16 mouse cellular contexts compared by ENCODE assay signal in genomic region chr1:82788070-82788469, GRCm38 (mm10). TPM values are rescaled to one million over a fixed set of nuclear protein-coding genes. Genes with fewer than 3 reads are reported as not detected.
A peak's percentile ranks its signal among the peaks of the same experiment; 100 is the strongest.
DNase-seq lines count a peak whose midpoint lies in the region; ATAC-seq and TF ChIP-seq lines count a peak whose summit lies in the region.
"Had no signal": no experiment of that assay in that cellular context is flagged by ENCODE, and none has a peak within 500 bp of the region (broad histone marks: within the 10 kb centered on the region; RNA-seq: fewer than 3 reads in every experiment).

No protein-coding gene starts in this region.

- no peak for TF ChIP-seq CTCF in hindbrain, postnatal 0 days (IDR thresholded peaks at IDR 0.05; ENCODE audit: low read depth)

- H3K27ac ChIP-seq in hindbrain, postnatal 0 days, result no peak overlapping the region
- no peak overlapping the region for H3K27ac ChIP-seq in hindbrain, embryonic 13.5 days
- peak overlapping the region; percentile 77 for H3K27ac ChIP-seq in forebrain, embryonic 16.5 days (ENCODE audit: low read length)
- H3K27ac ChIP-seq: hindbrain, embryonic 10.5 days; liver, embryonic 15.5 days; midbrain, embryonic 12.5 days had no signal

- WGBS in hindbrain, postnatal 0 days, result 53% methylated on average over 7 of the region's 7 CpGs
- WGBS in hindbrain, embryonic 13.5 days, result 76% methylated on average over 7 of the region's 7 CpGs
- 49% methylated on average over 7 of the region's 7 CpGs for WGBS in forebrain, embryonic 16.5 days

- DNase-seq in hindbrain, postnatal 0 days (ENCODE audit: low spot score), result no peak
- DNase-seq in cerebellum, adult 9-11 months, result peak; percentile 25
- DNase-seq in layer of hippocampus, postnatal 36 days, result peak; percentile 51 to 64
- DNase-seq in kidney, adult 8-10 months, result no peak
- DNase-seq in spleen, postnatal 10 days (ENCODE audit: low spot score in 2 of 2), result no peak

- peak; percentile 21; the same call in 1 of the 2 replicates for ATAC-seq in hindbrain, postnatal 0 days
- ATAC-seq in hindbrain, embryonic 13.5 days (ENCODE audit: low FRiP score), result no peak
- ATAC-seq in forebrain, embryonic 16.5 days, result peak; percentile 56

- no peaks in the 10 kb centered on the region for H3K27me3 ChIP-seq in hindbrain, postnatal 0 days (ENCODE audit: insufficient read depth, low read length)
- H3K27me3 ChIP-seq in hindbrain, embryonic 13.5 days, result no peaks in the 10 kb centered on the region
- no peaks in the 10 kb centered on the region for H3K27me3 ChIP-seq in forebrain, embryonic 16.5 days (replicated peaks; ENCODE audit: control insufficient read depth, insufficient read depth, low read length)

- no peaks in the 10 kb centered on the region for H3K9me3 ChIP-seq in hindbrain, postnatal 0 days (ENCODE audit: low read length)
- no peaks in the 10 kb centered on the region for H3K9me3 ChIP-seq in hindbrain, embryonic 13.5 days
- no peaks in the 10 kb centered on the region for H3K9me3 ChIP-seq in forebrain, embryonic 16.5 days (ENCODE audit: control insufficient read depth, low read length)
- H3K9me3 ChIP-seq: hindbrain, embryonic 10.5 days; liver, embryonic 15.5 days; midbrain, embryonic 12.5 days had no signal

- H3K36me3 ChIP-seq in hindbrain, postnatal 0 days (ENCODE audit: insufficient read depth, low read length), result no peaks in the 10 kb centered on the region
- H3K36me3 ChIP-seq in hindbrain, embryonic 13.5 days, result no peaks in the 10 kb centered on the region
- H3K36me3 ChIP-seq in forebrain, embryonic 16.5 days (ENCODE audit: control insufficient read depth, insufficient read depth), result no peaks in the 10 kb centered on the region
- H3K36me3 ChIP-seq: hindbrain, embryonic 10.5 days; liver, embryonic 15.5 days; midbrain, embryonic 12.5 days had no signal

- H3K4me1 ChIP-seq in hindbrain, postnatal 0 days (ENCODE audit: insufficient read depth, low read length), result no peaks in the 10 kb centered on the region
- 0 out of 2 replicates have a peak, but pooled peaks cover 3% of the 10 kb centered on the region for H3K4me1 ChIP-seq in hindbrain, embryonic 13.5 days (replicated peaks)
- peaks cover 15% of the 10 kb centered on the region for H3K4me1 ChIP-seq in forebrain, embryonic 16.5 days (replicated peaks; ENCODE audit: control insufficient read depth, insufficient read depth, low read length)
- H3K4me1 ChIP-seq: hindbrain, embryonic 10.5 days; midbrain, embryonic 12.5 days had no signal

- no peak overlapping the region for H3K9ac ChIP-seq in hindbrain, postnatal 0 days (replicated peaks; ENCODE audit: low read length)
- no peak overlapping the region for H3K9ac ChIP-seq in hindbrain, embryonic 13.5 days
- no peak overlapping the region for H3K9ac ChIP-seq in forebrain, embryonic 16.5 days (replicated peaks; ENCODE audit: low read depth, low read length)
- H3K9ac ChIP-seq: liver, embryonic 15.5 days; midbrain, embryonic 12.5 days had no signal

- H3K4me3 ChIP-seq in hindbrain, postnatal 0 days (ENCODE audit: low read length), result no peak overlapping the region
- H3K4me3 ChIP-seq in hindbrain, embryonic 13.5 days, result no peak overlapping the region
- no peak overlapping the region for H3K4me3 ChIP-seq in forebrain, embryonic 16.5 days (replicated peaks; ENCODE audit: low read length)
- H3K4me3 ChIP-seq: hindbrain, embryonic 10.5 days; liver, embryonic 15.5 days; midbrain, embryonic 12.5 days had no signal

- no peak overlapping the region for H3K4me2 ChIP-seq in hindbrain, postnatal 0 days (ENCODE audit: low read depth, low read length)
- no peak overlapping the region for H3K4me2 ChIP-seq in hindbrain, embryonic 13.5 days
- H3K4me2 ChIP-seq in forebrain, embryonic 16.5 days (ENCODE audit: low read length), result no peak overlapping the region
- H3K4me2 ChIP-seq: liver, embryonic 15.5 days; midbrain, embryonic 12.5 days had no signal

RNA-seq across cellular contexts. Expression of gene Gm47791, which starts 17.0 kb away (rescaled TPM):
- total RNA-seq in hindbrain, postnatal 0 days (2014; rRNA removed), result not detected in 2 replicates
- polyA plus RNA-seq in hindbrain, postnatal 0 days (2015; fragmentation: Nextera tagmentation; extraction: Ambion mirVana), result not detected in 2 replicates
- polyA plus RNA-seq in hindbrain, embryonic 13.5 days (2015; fragmentation: Nextera tagmentation; extraction: Ambion mirVana), result not detected in 2 replicates
- not detected in 2 replicates for polyA plus RNA-seq in forebrain, embryonic 16.5 days (2015; fragmentation: Nextera tagmentation; extraction: Ambion mirVana)
- not detected for total RNA-seq in layer of hippocampus, postnatal 36 days (2021)
- total RNA-seq: CH12.LX; gastrocnemius, postnatal 14 days; left cerebral cortex, postnatal 36 days had no signal
- polyA plus RNA-seq: heart, embryonic 14.5 days; hindbrain, embryonic 10.5 days; intestine, postnatal 0 days; liver, embryonic 15.5 days; midbrain, embryonic 12.5 days; stomach, embryonic 14.5 days had no signal

RNA-seq across cellular contexts. Expression of gene Tm4sf20, which starts 19.8 kb away (rescaled TPM):
- not detected in 2 replicates for total RNA-seq in hindbrain, postnatal 0 days (2014; rRNA removed)
- polyA plus RNA-seq in hindbrain, postnatal 0 days (2015; fragmentation: Nextera tagmentation; extraction: Ambion mirVana), result not detected in 2 replicates
- not detected in 2 replicates for polyA plus RNA-seq in hindbrain, embryonic 13.5 days (2015; fragmentation: Nextera tagmentation; extraction: Ambion mirVana)
- polyA plus RNA-seq in forebrain, embryonic 16.5 days (2015; fragmentation: Nextera tagmentation; extraction: Ambion mirVana), result not detected in 2 replicates
- total RNA-seq in layer of hippocampus, postnatal 36 days (2021), result not detected
- total RNA-seq: CH12.LX; gastrocnemius, postnatal 14 days; left cerebral cortex, postnatal 36 days had no signal
- polyA plus RNA-seq: heart, embryonic 14.5 days had no signal

RNA-seq across cellular contexts. Expression of gene Agfg1, which starts 51.2 kb away (rescaled TPM):
- total RNA-seq in hindbrain, postnatal 0 days (2014; rRNA removed), result 88.2 and 98.6 TPM in 2 replicates
- 20.7 TPM in 2 replicates for polyA plus RNA-seq in hindbrain, postnatal 0 days (2015; fragmentation: Nextera tagmentation; extraction: Ambion mirVana)
- 28.7 and 32.6 TPM in 2 replicates for polyA plus RNA-seq in hindbrain, embryonic 13.5 days (2015; fragmentation: Nextera tagmentation; extraction: Ambion mirVana)
- polyA plus RNA-seq in forebrain, embryonic 16.5 days (2015; fragmentation: Nextera tagmentation; extraction: Ambion mirVana), result 33.7 and 39.9 TPM in 2 replicates
- 10 to 100 TPM; 80.0 to 80.4 TPM for total RNA-seq in layer of hippocampus, postnatal 36 days (2021)

Comparison
In these comparisons a context has a peak if more than half of its experiments do, and no peak if none do; other contexts are left out.
1. DNase-seq: peak in cerebellum, adult 9-11 months (single experiment) and layer of hippocampus, postnatal 36 days (2 of 2); none in hindbrain, postnatal 0 days (single experiment), kidney, adult 8-10 months (0 of 2) and spleen, postnatal 10 days (0 of 2).